Mouse (Mus musculus): ENCODE measurements at regions not wholly inside any gene's neighbourhood (a gene's known extent, or its start where the extent isn't known, plus 50 kb on each side); places are given as distances from the start of the nearest gene placed in this dataset.

DNA sequence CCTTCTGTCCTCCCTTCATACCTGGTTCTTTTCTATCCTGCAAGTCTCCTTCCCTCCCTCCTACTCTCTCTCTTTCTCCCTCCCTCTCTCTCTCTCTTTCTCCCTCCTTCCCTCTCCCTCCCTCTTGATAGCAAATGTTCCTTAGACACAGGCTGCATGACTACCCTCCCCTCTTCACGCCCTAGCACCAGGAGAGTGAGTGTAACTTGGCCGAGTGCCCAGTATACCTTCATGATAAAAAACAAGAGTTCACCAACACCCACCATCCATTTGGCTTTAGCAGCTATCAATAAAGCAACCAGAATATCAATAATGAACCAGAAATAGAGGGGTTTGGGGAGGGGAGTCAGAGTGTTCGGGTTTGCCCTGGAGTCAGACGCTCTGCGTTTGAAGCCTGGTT, 90.4 kb downstream of the Tmx1 start:
- Histone ChIP-seq H3K4me2 (ENCODE audit: low read length) (no peak overlapping the region), H3K4me3 (replicated peaks; ENCODE audit: low read depth, low read length) (no peak overlapping the region), H3K27ac (replicated peaks; ENCODE audit: low read depth, low read length) (no peak overlapping the region), H3K36me3 (ENCODE audit: control insufficient read depth, insufficient read depth, low read length) (no peaks in the 10 kb centered on the region), H3K9ac (replicated peaks; ENCODE audit: low read length) (no peak overlapping the region), H3K9me3 (ENCODE audit: control insufficient read depth, low read length) (no peaks in the 10 kb centered on the region), H3K4me1 (ENCODE audit: control insufficient read depth, insufficient read depth, low read length) (peaks cover 9% of the 10 kb centered on the region; the same call in 1 of the 2 replicates), H3K27me3 (ENCODE audit: control insufficient read depth, insufficient read depth, low read length) (no peaks in the 10 kb centered on the region)
- 57% methylated on average over 5 of the region's 5 CpGs for WGBS
- no peak for ATAC-seq (ENCODE audit: low FRiP score, low TSS enrichment)
- DNase-seq, result peak; percentile 37

DNA sequence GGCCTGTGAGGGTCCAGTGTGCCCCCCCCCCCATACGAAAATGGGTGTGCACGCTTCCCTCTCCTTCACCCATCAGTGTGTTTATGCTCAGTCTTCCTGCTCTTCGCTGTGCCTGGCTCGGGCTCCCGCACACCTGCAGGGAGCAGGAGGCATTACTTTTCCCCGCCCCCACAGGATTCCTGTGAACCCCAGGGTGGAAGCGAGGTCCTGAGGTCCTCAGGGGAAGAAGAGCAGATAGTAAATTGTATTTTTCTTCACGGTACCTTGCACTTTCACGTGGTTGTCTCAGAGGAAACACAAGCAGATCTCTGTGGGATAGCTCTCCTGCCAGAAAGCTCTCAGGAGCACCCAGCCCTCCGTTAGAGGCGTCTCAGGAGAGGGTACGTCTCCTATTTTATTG, 91.4 kb downstream of the Tmx1 start:
- Histone ChIP-seq H3K9me3 (ENCODE audit: control insufficient read depth, low read length) (no peaks in the 10 kb centered on the region), H3K27ac (replicated peaks; ENCODE audit: low read depth, low read length) (no peak overlapping the region), H3K4me1 (ENCODE audit: control insufficient read depth, insufficient read depth, low read length) (peaks cover 9% of the 10 kb centered on the region; the same call in 1 of the 2 replicates), H3K4me2 (ENCODE audit: low read length) (no peak overlapping the region), H3K4me3 (replicated peaks; ENCODE audit: low read depth, low read length) (no peak overlapping the region), H3K36me3 (ENCODE audit: control insufficient read depth, insufficient read depth, low read length) (no peaks in the 10 kb centered on the region), H3K27me3 (ENCODE audit: control insufficient read depth, insufficient read depth, low read length) (no peaks in the 10 kb centered on the region), H3K9ac (replicated peaks; ENCODE audit: low read length) (no peak overlapping the region)
- WGBS, result 29% methylated on average over 12 of the region's 12 CpGs
- ATAC-seq (ENCODE audit: low FRiP score, low TSS enrichment) (no peak), DNase-seq (no peak)

GRCm38 (mm10) chr12:70544850-70545510, 92.1 kb downstream of the Tmx1 start:
- ATAC-seq (ENCODE audit: low FRiP score, low TSS enrichment), result no peak
- no peak for DNase-seq

DNA sequence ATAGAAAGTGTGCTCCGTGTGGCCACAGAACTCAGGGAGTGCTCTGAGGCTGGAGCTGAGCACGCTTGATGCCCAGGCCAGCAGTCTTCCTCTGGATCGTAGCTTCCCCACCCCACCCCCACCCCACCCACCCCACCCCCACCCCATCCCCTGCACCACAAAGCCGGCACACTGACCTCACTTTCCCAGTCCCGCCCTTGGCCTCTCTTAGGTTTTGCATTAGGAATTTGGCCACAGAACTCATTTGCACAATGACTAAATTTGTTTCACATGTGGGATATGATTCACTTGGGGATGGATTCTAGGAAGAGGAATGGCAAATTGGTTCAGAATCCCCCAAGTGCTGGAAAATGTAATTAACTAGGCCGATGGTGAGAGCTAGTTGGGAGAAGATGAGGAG, 94.3 kb downstream of the Tmx1 start:
- Histone ChIP-seq H3K9ac (replicated peaks; ENCODE audit: low read length) (no peak overlapping the region), H3K27me3 (ENCODE audit: control insufficient read depth, insufficient read depth, low read length) (no peaks in the 10 kb centered on the region), H3K36me3 (ENCODE audit: control insufficient read depth, insufficient read depth, low read length) (no peaks in the 10 kb centered on the region), H3K9me3 (ENCODE audit: control insufficient read depth, low read length) (no peaks in the 10 kb centered on the region), H3K4me1 (ENCODE audit: control insufficient read depth, insufficient read depth, low read length) (peaks cover 9% of the 10 kb centered on the region; the same call in 1 of the 2 replicates), H3K27ac (replicated peaks; ENCODE audit: low read depth, low read length) (no peak overlapping the region), H3K4me3 (replicated peaks; ENCODE audit: low read depth, low read length) (no peak overlapping the region), H3K4me2 (ENCODE audit: low read length) (no peak overlapping the region)
- DNase-seq (no peak), ATAC-seq (ENCODE audit: low FRiP score, low TSS enrichment) (no peak)
- WGBS, result 61% methylated on average over 6 of the region's 6 CpGs

More at GRCm38 (mm10) chr12:70544850-70545510, 92.1 kb downstream of the Tmx1 start:
- no peaks in the 10 kb centered on the region for H3K9me3 ChIP-seq (ENCODE audit: control insufficient read depth, low read length)
- no peaks in the 10 kb centered on the region for H3K36me3 ChIP-seq (ENCODE audit: control insufficient read depth, insufficient read depth, low read length)
- H3K9ac ChIP-seq (replicated peaks; ENCODE audit: low read length), result no peak overlapping the region
- 64% methylated on average over 7 of the region's 7 CpGs for WGBS
- no peak overlapping the region for H3K27ac ChIP-seq (replicated peaks; ENCODE audit: low read depth, low read length)
- peaks cover 9% of the 10 kb centered on the region; the same call in 1 of the 2 replicates for H3K4me1 ChIP-seq (ENCODE audit: control insufficient read depth, insufficient read depth, low read length)
- no peak overlapping the region for H3K4me3 ChIP-seq (replicated peaks; ENCODE audit: low read depth, low read length)
- no peaks in the 10 kb centered on the region for H3K27me3 ChIP-seq (ENCODE audit: control insufficient read depth, insufficient read depth, low read length)
- H3K4me2 ChIP-seq (ENCODE audit: low read length), result no peak overlapping the region

- 69% methylated on average over 9 of the region's 9 CpGs for WGBS
- no peak overlapping the region for H3K4me3 ChIP-seq (replicated peaks; ENCODE audit: low read depth, low read length)
- no peaks in the 10 kb centered on the region for H3K9me3 ChIP-seq (ENCODE audit: control insufficient read depth, low read length)
- ATAC-seq (ENCODE audit: low FRiP score, low TSS enrichment) (no peak), DNase-seq (no peak)
- H3K27ac ChIP-seq (replicated peaks; ENCODE audit: low read depth, low read length), result no peak overlapping the region
- H3K27me3 ChIP-seq (ENCODE audit: control insufficient read depth, insufficient read depth, low read length), result no peaks in the 10 kb centered on the region
- no peaks in the 10 kb centered on the region for H3K36me3 ChIP-seq (ENCODE audit: control insufficient read depth, insufficient read depth, low read length)
- peaks cover 3% of the 10 kb centered on the region; the same call in 1 of the 2 replicates for H3K4me1 ChIP-seq (ENCODE audit: control insufficient read depth, insufficient read depth, low read length)
- H3K4me2 ChIP-seq (ENCODE audit: low read length), result no peak overlapping the region
- no peak overlapping the region for H3K9ac ChIP-seq (replicated peaks; ENCODE audit: low read length)
Observed at GRCm38 (mm10) chr12:70549296-70549695, 96.4 kb downstream of the Tmx1 start.

GRCm38 (mm10) chr12:70553866-70554265, 101.0 kb downstream of the Tmx1 start:
- 36% methylated on average over 6 of the region's 6 CpGs for WGBS

DNA sequence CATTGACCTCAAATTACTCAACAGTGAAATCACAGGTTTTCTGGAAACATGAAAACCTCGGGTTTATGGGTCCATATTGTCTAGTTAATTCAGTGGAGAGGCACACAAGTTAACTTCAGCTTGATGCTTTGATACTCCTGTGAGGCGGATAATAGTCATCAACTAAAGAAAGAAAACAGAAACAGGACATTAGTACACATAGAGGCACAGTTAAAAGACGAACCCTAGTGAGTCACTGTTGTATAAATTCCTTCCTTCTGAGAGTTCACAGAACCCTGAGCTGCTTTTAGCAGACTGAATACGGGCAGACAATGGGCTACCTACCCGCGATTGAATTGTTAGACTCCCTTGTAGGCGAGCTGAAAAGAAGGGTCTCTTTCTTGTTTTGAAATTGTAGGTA, 101.7 kb downstream of the Tmx1 start:
- Histone ChIP-seq H3K4me1 (ENCODE audit: control insufficient read depth, insufficient read depth, low read length) (no peaks in the 10 kb centered on the region), H3K4me3 (replicated peaks; ENCODE audit: low read depth, low read length) (no peak overlapping the region), H3K4me2 (ENCODE audit: low read length) (no peak overlapping the region), H3K27me3 (ENCODE audit: control insufficient read depth, insufficient read depth, low read length) (no peaks in the 10 kb centered on the region), H3K9ac (replicated peaks; ENCODE audit: low read length) (no peak overlapping the region), H3K9me3 (ENCODE audit: control insufficient read depth, low read length) (no peaks in the 10 kb centered on the region), H3K36me3 (ENCODE audit: control insufficient read depth, insufficient read depth, low read length) (no peaks in the 10 kb centered on the region), H3K27ac (replicated peaks; ENCODE audit: low read depth, low read length) (no peak overlapping the region)
- ATAC-seq (ENCODE audit: low FRiP score, low TSS enrichment), result no peak
- no peak for DNase-seq
- 22% methylated on average over 7 of the region's 7 CpGs for WGBS

More at GRCm38 (mm10) chr12:70553866-70554265, 101.0 kb downstream of the Tmx1 start:
- DNase-seq (no peak), ATAC-seq (ENCODE audit: low FRiP score, low TSS enrichment) (no peak)
- Histone ChIP-seq H3K27ac (replicated peaks; ENCODE audit: low read depth, low read length) (no peak overlapping the region), H3K9me3 (ENCODE audit: control insufficient read depth, low read length) (no peaks in the 10 kb centered on the region), H3K4me3 (replicated peaks; ENCODE audit: low read depth, low read length) (no peak overlapping the region), H3K9ac (replicated peaks; ENCODE audit: low read length) (no peak overlapping the region), H3K27me3 (ENCODE audit: control insufficient read depth, insufficient read depth, low read length) (no peaks in the 10 kb centered on the region), H3K36me3 (ENCODE audit: control insufficient read depth, insufficient read depth, low read length) (no peaks in the 10 kb centered on the region), H3K4me2 (ENCODE audit: low read length) (no peak overlapping the region), H3K4me1 (ENCODE audit: control insufficient read depth, insufficient read depth, low read length) (no peaks in the 10 kb centered on the region)

DNA sequence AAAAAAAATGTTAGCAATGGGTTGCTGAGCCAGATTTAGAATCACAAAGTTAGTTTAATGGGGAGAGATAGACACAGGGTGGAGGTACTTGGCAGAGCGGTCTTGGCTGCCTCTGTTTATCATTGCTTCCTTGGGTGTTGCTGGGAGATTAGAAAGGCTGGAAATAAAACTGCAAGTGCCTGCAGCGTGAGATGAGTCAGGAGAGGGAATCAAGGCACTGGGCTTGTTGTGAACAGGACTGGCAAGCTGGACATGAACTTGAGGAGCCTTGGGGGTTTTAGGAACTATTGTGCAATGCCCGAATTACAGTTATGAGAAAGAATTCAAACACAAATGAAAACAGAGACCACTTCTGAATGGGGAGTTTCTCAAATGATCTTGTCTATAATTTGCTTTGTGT, 102.8 kb downstream of the Tmx1 start:
- 78% methylated on average over 3 of the region's 3 CpGs for WGBS
- DNase-seq, result no peak

DNA sequence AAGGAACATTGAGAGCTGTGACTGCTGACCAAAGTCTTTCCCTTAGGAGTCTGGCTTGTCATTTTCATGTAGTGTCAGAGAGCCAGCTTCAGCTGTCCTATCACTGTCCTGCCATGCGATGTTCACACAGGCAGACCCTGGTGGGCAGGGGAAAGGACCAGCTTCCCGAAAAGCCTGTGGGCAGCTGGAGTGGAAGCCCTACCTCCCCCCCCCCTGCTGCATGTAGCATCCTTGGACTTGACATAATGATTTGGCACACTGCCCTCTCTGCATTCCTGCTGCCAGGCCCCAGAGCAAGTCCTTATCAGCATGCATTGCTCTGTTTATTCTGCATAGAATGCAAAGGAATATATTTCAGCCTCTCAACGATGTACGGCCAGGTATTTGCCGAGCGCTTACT, 103.9 kb downstream of the Tmx1 start:
- no peaks in the 10 kb centered on the region for H3K9me3 ChIP-seq (ENCODE audit: control insufficient read depth, low read length)
- WGBS, result 73% methylated on average over 6 of the region's 6 CpGs
- H3K27me3 ChIP-seq (ENCODE audit: control insufficient read depth, insufficient read depth, low read length), result no peaks in the 10 kb centered on the region
- no peak overlapping the region for H3K4me2 ChIP-seq (ENCODE audit: low read length)
- no peaks in the 10 kb centered on the region for H3K4me1 ChIP-seq (ENCODE audit: control insufficient read depth, insufficient read depth, low read length)
- H3K4me3 ChIP-seq (replicated peaks; ENCODE audit: low read depth, low read length), result no peak overlapping the region
- ATAC-seq (ENCODE audit: low FRiP score, low TSS enrichment) (no peak), DNase-seq (peak; percentile 52)
- no peaks in the 10 kb centered on the region for H3K36me3 ChIP-seq (ENCODE audit: control insufficient read depth, insufficient read depth, low read length)
- H3K9ac ChIP-seq (replicated peaks; ENCODE audit: low read length), result no peak overlapping the region
- no peak overlapping the region for H3K27ac ChIP-seq (replicated peaks; ENCODE audit: low read depth, low read length)

More for the DNA sequence above, 102.8 kb downstream of the Tmx1 start:
- Histone ChIP-seq H3K4me3 (replicated peaks; ENCODE audit: low read depth, low read length) (no peak overlapping the region), H3K9me3 (ENCODE audit: control insufficient read depth, low read length) (no peaks in the 10 kb centered on the region), H3K4me2 (ENCODE audit: low read length) (no peak overlapping the region), H3K36me3 (ENCODE audit: control insufficient read depth, insufficient read depth, low read length) (no peaks in the 10 kb centered on the region), H3K27ac (replicated peaks; ENCODE audit: low read depth, low read length) (no peak overlapping the region), H3K9ac (replicated peaks; ENCODE audit: low read length) (no peak overlapping the region), H3K4me1 (ENCODE audit: control insufficient read depth, insufficient read depth, low read length) (no peaks in the 10 kb centered on the region), H3K27me3 (ENCODE audit: control insufficient read depth, insufficient read depth, low read length) (no peaks in the 10 kb centered on the region)
- ATAC-seq (ENCODE audit: low FRiP score, low TSS enrichment), result no peak

Measured in midbrain, embryonic 14.5 days (tissue).